Mouse (Mus musculus): Measurements from ENCODE around the gene Nop56. TPM values are rescaled to one million over a fixed set of nuclear protein-coding genes. Genes with fewer than 3 reads are reported as not detected.
A peak's percentile ranks its signal among the peaks of the same experiment; 100 is the strongest.

Nop56 gene
- polyA plus RNA-seq, 1 experiment = 375 TPM

- 68% methylated on average over 4 of the region's 4 CpGs for WGBS
- TF ChIP-seq POLR2A (IDR thresholded peaks at IDR 0.05; ENCODE audit: borderline replicate concordance, control insufficient read depth, low read depth, low read length) (no peak), CTCF (IDR thresholded peaks at IDR 0.05; ENCODE audit: control insufficient read depth, insufficient read depth, low read length) (no peak)
- no peaks in the 10 kb centered on the region for H3K4me1 ChIP-seq (ENCODE audit: control insufficient read depth, insufficient read depth, low read length)
- no peak overlapping the region for H3K4me3 ChIP-seq (replicated peaks; ENCODE audit: control insufficient read depth, low read depth, low read length)
- no peak overlapping the region for H3K27ac ChIP-seq (ENCODE audit: control insufficient read depth, insufficient read depth, low read depth, low read length, poor library complexity)
Measured at GRCm38 (mm10) chr2:130289086-130289485, 14.9 kb downstream of the Nop56 start.

- Histone ChIP-seq H3K4me3 (replicated peaks; ENCODE audit: control insufficient read depth, low read depth, low read length) (no peak overlapping the region), H3K27ac (ENCODE audit: control insufficient read depth, insufficient read depth, low read depth, low read length, poor library complexity) (no peak overlapping the region), H3K4me1 (ENCODE audit: control insufficient read depth, insufficient read depth, low read length) (no peaks in the 10 kb centered on the region)
- TF ChIP-seq POLR2A (IDR thresholded peaks at IDR 0.05; ENCODE audit: borderline replicate concordance, control insufficient read depth, low read depth, low read length) (no peak), CTCF (IDR thresholded peaks at IDR 0.05; ENCODE audit: control insufficient read depth, insufficient read depth, low read length) (peak; percentile 50)
- 3% methylated on average over 8 of the region's 8 CpGs for WGBS
Measured at GRCm38 (mm10) chr2:130291434-130291833, 17.2 kb downstream of the Nop56 start.

GRCm38 (mm10) chr2:130293009-130293408 is 18.8 kb downstream of the Nop56 start:
- Histone ChIP-seq H3K4me1 (ENCODE audit: control insufficient read depth, insufficient read depth, low read length) (no peaks in the 10 kb centered on the region), H3K4me3 (replicated peaks; ENCODE audit: control insufficient read depth, low read depth, low read length) (no peak overlapping the region), H3K27ac (ENCODE audit: control insufficient read depth, insufficient read depth, low read depth, low read length, poor library complexity) (no peak overlapping the region)
- WGBS = 34% methylated on average over 3 of the region's 3 CpGs
- TF ChIP-seq POLR2A (IDR thresholded peaks at IDR 0.05; ENCODE audit: borderline replicate concordance, control insufficient read depth, low read depth, low read length) (no peak), CTCF (IDR thresholded peaks at IDR 0.05; ENCODE audit: control insufficient read depth, insufficient read depth, low read length) (no peak)

- Histone ChIP-seq H3K4me1 (ENCODE audit: control insufficient read depth, insufficient read depth, low read length) (no peaks in the 10 kb centered on the region), H3K27ac (ENCODE audit: control insufficient read depth, insufficient read depth, low read depth, low read length, poor library complexity) (no peak overlapping the region), H3K4me3 (replicated peaks; ENCODE audit: control insufficient read depth, low read depth, low read length) (no peak overlapping the region)
- no peak for TF ChIP-seq CTCF (IDR thresholded peaks at IDR 0.05; ENCODE audit: control insufficient read depth, insufficient read depth, low read length)
- no peak for TF ChIP-seq POLR2A (IDR thresholded peaks at IDR 0.05; ENCODE audit: borderline replicate concordance, control insufficient read depth, low read depth, low read length)
- WGBS = 9% methylated on average over 4 of the region's 4 CpGs
Measured at GRCm38 (mm10) chr2:130293486-130293885, 19.3 kb downstream of the Nop56 start.

- Histone ChIP-seq H3K4me1 (ENCODE audit: control insufficient read depth, insufficient read depth, low read length) (no peaks in the 10 kb centered on the region), H3K4me3 (replicated peaks; ENCODE audit: control insufficient read depth, low read depth, low read length) (no peak overlapping the region), H3K27ac (ENCODE audit: control insufficient read depth, insufficient read depth, low read depth, low read length, poor library complexity) (no peak overlapping the region; the same call in 1 of the 2 replicates)
- no peak for TF ChIP-seq POLR2A (IDR thresholded peaks at IDR 0.05; ENCODE audit: borderline replicate concordance, control insufficient read depth, low read depth, low read length)
- no peak for TF ChIP-seq CTCF (IDR thresholded peaks at IDR 0.05; ENCODE audit: control insufficient read depth, insufficient read depth, low read length)
- 14% methylated on average over 20 of the region's 20 CpGs for WGBS
Measured at GRCm38 (mm10) chr2:130294218-130294935, 20.1 kb downstream of the Nop56 start.

- Histone ChIP-seq H3K27ac (ENCODE audit: control insufficient read depth, insufficient read depth, low read depth, low read length, poor library complexity) (no peak within 1 kb of the TSS; the same call in 1 of the 2 replicates), H3K4me3 (replicated peaks; ENCODE audit: control insufficient read depth, low read depth, low read length) (no peak within 1 kb of the TSS), H3K4me1 (ENCODE audit: control insufficient read depth, insufficient read depth, low read length) (no peaks in the 10 kb centered on the region)
- TF ChIP-seq POLR2A (IDR thresholded peaks at IDR 0.05; ENCODE audit: borderline replicate concordance, control insufficient read depth, low read depth, low read length) = no peak
- no peak for TF ChIP-seq CTCF (IDR thresholded peaks at IDR 0.05; ENCODE audit: control insufficient read depth, insufficient read depth, low read length)
- WGBS = 2% methylated on average over 26 of the region's 39 CpGs
Measured at GRCm38 (mm10) chr2:130294936-130295277, 20.7 kb downstream of the Nop56 start, which contains the start of gene Ebf4. Ebf4 (plus strand) TSS chr2:130295169.

- no peak overlapping the region for H3K4me3 ChIP-seq (replicated peaks; ENCODE audit: control insufficient read depth, low read depth, low read length)
- WGBS = 1% methylated on average over 97 of the region's 99 CpGs
- H3K27ac ChIP-seq (ENCODE audit: control insufficient read depth, insufficient read depth, low read depth, low read length, poor library complexity) = no peak overlapping the region; the same call in 1 of the 2 replicates
- TF ChIP-seq CTCF (IDR thresholded peaks at IDR 0.05; ENCODE audit: control insufficient read depth, insufficient read depth, low read length) (no peak), POLR2A (IDR thresholded peaks at IDR 0.05; ENCODE audit: borderline replicate concordance, control insufficient read depth, low read depth, low read length) (no peak)
- no peaks in the 10 kb centered on the region for H3K4me1 ChIP-seq (ENCODE audit: control insufficient read depth, insufficient read depth, low read length)
Measured at GRCm38 (mm10) chr2:130295331-130296133, 21.3 kb downstream of the Nop56 start.

- Histone ChIP-seq H3K27ac (ENCODE audit: control insufficient read depth, insufficient read depth, low read depth, low read length, poor library complexity) (no peak overlapping the region), H3K4me1 (ENCODE audit: control insufficient read depth, insufficient read depth, low read length) (no peaks in the 10 kb centered on the region), H3K4me3 (replicated peaks; ENCODE audit: control insufficient read depth, low read depth, low read length) (no peak overlapping the region)
- 10% methylated on average over 20 of the region's 20 CpGs for WGBS
- no peak for TF ChIP-seq CTCF (IDR thresholded peaks at IDR 0.05; ENCODE audit: control insufficient read depth, insufficient read depth, low read length)
- TF ChIP-seq POLR2A (IDR thresholded peaks at IDR 0.05; ENCODE audit: borderline replicate concordance, control insufficient read depth, low read depth, low read length) = no peak
Measured at GRCm38 (mm10) chr2:130296134-130296745, 22.0 kb downstream of the Nop56 start.

Measured in bone marrow, adult 2 months (tissue).